Mouse (Mus musculus) bone marrow, adult 2 months (tissue): ENCODE results near the gene Has3.

Experiments used
- CTCF ChIP-seq: fragments of 200-500 bp; IDR thresholded peaks from 2 replicates; pipeline ENCODE4 v1.5.1; 2011; ENCODE audit warnings: low read length, control low read depth; ENCODE audit not compliant: control insufficient read depth, insufficient read depth
- POLR2A ChIP-seq: fragments of 200-500 bp; IDR thresholded peaks from 2 replicates; pipeline ENCODE4 v1.6.1; 2011; ENCODE audit warnings: low read depth, mild to moderate bottlenecking, control low read depth, low read length, borderline replicate concordance; ENCODE audit not compliant: control insufficient read depth

DNA sequence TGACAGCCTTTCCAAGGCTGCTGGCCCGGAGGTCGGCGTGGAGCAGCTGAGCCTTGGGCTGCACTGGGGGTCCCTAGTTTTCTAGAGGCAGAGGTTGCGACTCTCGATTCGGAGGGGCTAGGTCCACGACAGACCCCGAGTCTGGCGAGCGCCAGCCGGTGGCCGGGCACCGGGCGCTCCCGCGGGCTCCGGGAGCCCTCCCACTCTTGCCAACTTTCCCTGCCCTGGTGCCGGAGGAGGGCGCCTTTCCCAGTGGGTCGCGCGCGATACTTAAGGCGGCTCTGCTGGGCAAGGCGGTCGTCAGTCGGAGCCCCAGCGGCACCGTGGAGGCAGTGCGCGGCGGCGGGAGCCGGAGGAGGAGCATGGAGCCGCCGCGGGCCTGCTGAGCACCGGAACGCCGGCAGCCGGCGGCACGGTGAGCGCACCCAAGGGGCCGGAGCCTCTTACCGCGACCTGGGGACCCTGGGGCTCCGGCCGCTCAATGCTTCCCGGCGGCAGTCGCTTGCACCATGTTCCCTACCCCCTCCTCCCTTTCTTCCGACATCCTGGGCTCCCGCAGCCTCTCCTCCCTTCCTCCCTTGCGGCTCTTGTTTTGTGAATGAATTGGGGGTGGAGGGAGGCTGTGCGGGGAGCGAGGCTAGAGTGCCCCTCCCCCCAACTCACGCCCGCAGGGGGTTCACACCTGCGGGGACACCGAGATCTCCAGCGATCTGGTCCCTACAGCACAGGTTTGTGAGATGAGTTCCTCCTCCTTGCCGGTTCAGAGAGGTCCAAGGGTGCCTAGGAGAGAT lies 690 bp downstream of the Has3 start:
- TF ChIP-seq POLR2A (no peak), CTCF (no peak)
